Mouse (Mus musculus) left cerebral cortex, adult 9 months (tissue): ENCODE data around the gene Prpf8.

Experiments
- DNase-seq, 2 experiments: peaks; one replicate each; pipeline ENCODE4 v3.0.0; 2022; ENCODE audit warnings: low spot score in 2 of 2

Prpf8 gene

DNA sequence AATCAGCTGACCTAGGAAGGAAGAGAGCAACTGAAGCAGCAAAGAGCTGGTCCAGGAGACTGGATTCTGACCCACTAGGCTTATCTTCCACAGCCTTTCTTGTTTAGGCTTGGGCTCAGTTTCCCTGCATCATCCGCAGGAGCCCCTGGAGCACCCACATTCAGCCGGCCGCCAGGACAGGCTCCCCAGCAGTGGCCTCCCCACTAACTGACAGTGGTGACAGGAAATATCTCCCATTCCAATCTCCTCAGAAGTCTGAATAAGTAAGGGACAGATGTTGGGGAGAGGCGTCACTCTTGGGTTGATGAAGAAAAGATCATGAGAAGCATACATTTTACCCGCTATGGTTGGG is 26.9 kb upstream of the Prpf8 start:
- no peak for DNase-seq

GRCm38 (mm10) chr11:75460103-75460843 is 26.3 kb upstream of the Prpf8 start:
- peak; percentile 89 to 96 for DNase-seq

GRCm38 (mm10) chr11:75460844-75461742 is 25.5 kb upstream of the Prpf8 start, which contains the start of gene Tlcd2:
TSS of gene Tlcd2 (plus strand) at chr11:75461715.
- DNase-seq: peak; percentile 99 to 100

DNA sequence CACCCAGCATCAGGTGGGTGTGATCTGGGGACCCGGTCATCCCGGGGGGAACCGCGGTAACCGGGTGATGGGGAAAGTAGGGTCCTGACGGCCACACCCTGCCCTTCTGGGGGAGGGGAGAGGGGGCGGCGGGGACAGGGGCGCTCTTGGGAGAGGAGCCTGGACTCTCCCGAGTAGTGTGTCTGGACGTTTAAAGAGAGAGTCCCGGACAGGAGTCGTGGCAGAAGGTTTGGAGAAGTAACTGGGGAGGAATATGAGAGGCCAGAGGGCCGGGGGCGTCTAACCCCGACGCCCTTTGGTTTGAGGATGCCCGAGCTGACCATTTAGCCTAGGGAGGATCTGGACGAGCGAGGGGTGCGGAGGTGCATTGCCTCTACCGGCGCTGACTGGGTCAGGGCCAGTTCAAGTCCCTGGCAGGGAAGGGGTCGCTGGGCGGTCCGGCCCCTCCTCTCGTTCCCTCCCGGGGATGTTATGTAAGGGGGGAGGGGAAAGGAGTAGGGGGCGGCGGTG is 24.8 kb upstream of the Prpf8 start:
- no peak for DNase-seq

GRCm38 (mm10) chr11:75462253-75462783 is 24.3 kb upstream of the Prpf8 start:
- DNase-seq: peak in 1 of 2 experiments; percentile 49

- peak in 1 of 2 experiments; percentile 44 for DNase-seq
Observed at GRCm38 (mm10) chr11:75462865-75463336, 23.7 kb upstream of the Prpf8 start.

DNA sequence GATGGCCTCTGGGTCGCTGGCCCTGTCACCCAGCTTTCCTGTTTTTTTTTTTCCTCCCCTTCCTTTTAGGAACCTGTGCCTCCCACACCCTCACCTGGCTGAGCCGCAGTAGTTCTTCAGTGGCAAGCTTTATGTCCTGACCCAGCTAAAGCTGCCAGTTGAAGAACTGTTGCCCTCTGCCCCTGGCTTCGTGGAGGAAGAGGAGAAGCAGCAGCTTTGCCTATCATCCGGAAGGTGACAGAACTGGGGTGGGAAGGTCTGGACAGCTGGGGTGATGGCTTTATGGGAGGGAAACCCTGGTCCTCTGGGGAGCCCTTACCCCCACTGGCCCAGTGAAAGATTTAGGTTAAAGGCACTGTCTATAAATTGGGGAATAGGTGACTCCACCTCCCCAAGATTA is 23.0 kb upstream of the Prpf8 start:
- DNase-seq: no peak

DNA sequence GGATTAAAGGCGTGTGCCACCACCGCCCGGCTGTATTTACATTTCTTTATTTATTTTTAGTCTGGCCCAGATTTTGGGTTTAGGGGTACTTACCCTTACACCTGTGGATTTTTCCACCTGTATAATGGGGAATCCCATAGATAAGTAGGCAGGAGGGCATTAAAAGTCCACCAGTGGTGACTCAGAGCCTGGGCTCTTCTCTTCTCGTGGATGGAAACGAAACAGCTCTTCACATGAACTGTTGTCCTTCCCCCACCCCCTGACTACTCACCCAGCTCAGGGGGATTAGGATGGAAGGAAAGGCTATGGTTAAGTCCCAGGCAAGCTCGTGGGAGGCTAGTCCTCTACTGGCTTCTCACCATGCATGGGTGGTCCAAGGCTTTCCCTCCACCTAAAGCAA is 22.2 kb upstream of the Prpf8 start:
- no peak for DNase-seq

DNA sequence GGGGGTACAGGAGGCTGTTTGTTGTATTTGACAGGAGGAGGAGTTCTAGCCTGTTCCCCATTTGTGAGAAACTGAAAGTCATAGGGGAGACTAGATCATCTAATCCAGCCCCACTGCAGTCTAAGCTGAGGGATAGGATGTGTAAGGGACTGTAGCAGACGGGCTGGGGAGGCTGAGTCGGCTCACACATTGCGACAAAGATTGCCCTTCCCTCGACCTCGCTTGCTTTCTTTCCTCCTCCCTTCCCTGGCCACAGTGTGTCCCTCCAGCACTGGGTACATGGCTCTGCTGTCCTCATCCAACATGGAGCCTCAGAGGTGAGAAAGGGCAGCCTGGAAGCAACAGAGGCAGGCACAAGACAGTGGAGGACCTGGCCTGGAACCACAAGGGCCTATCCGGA is 21.6 kb upstream of the Prpf8 start:
- DNase-seq: no peak

GRCm38 (mm10) chr11:75466731-75467505 is 19.7 kb upstream of the Prpf8 start:
- DNase-seq: no peak

DNA sequence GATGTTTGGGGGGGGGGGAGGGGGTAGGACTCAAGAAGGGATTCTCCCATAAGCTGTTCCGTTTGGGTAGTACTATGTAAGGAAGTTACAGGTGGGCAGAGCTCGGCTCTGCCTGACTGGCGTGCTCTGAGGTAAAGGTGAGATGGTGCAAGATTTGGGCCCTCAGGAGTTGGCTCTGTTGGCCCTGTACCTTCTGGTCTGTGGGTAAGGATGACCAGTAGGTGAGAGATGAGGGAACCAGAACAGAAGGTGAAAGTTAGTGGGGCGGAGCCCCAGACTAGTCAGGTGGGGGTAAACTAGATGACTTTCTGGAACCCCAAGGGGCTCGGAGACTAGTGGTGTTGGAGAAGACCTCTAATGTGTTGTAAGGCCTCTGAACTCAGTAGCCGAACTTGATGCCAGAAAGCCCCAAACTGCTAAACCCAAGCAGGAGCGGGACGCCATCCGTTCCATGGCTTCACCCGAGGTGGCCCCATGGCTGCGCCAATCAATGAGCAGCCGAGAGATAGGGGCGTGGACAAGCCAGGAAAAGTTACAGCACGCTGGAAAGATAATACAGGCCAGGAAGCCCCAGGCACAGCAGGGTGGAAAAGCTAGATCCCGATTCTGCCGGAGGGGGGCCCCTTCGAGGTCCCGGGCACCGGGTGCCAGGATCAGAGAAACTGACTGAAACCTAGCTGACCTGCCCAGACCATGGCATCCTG is 19.0 kb upstream of the Prpf8 start:
- no peak for DNase-seq

- no peak for DNase-seq
Observed at GRCm38 (mm10) chr11:75468410-75468809, 18.2 kb upstream of the Prpf8 start.

DNA sequence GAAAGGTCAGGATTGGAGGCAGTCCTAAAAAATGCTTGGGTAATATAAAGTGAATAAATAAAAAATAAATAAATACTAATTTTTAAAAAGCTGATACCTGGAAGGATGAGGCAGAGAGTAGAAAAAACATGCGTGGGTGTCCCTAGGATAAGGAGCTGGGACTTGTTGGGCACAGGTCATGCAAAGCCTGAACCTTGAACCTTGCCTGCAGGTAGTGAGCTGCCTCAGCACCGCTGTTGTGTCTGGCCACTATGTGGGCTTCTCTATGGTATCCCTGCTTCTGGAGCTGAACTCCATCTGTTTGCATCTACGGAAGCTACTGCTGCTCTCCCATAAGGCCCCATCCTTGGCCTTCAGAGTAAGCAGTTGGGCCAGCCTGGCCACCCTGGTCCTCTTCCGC is 17.4 kb upstream of the Prpf8 start:
- no peak for DNase-seq

- DNase-seq: no peak
Observed at GRCm38 (mm10) chr11:75470675-75471074, 15.9 kb upstream of the Prpf8 start.

DNA sequence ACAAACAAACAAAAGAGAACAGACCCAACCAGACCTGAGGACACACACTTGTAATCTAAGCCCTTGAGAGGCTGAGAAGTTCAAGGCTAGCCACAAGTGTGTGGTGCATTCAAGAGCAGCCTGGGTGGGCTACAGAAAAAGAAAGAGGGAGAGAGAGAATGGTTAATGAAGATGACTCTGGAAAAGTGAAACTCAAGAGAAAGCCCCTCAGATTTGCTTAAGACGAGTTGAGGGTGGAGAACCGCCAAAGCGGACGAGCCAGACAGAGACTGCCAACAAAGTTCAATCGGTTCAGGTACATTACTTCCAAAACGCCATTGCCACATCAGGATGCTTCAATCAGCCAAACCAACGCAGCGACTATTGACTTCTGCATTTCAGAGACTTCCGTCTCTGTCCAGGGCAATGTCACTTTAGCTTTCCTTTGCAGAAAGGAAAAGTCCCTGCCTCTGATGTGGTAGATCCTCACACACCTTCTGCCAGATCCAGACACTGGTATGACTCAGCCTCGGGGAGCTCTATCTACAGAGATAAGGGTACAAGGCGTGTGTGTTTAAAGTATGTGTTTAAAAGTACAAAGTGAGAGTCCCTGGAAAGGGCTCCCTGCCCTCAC is 14.0 kb upstream of the Prpf8 start:
- no peak for DNase-seq

DNA sequence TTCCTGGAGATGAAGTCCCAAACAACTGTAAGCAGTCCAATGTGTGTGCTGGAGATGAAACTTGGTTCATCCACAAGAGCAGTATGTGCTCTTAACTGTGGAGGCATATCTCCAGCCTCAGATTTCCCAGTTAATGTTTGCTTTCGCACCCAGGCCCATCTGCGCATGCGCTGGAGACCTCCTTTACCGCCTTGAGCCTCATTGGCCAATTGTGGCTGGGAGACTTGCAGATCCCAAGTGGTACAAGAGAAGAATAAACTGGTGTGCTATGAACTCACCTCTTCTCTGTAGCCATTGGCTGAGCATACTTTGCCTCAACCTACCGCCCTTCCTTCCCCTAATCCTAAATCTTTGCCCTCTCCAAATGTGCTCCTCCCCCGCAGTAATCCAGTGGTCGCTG is 13.2 kb upstream of the Prpf8 start:
- no peak for DNase-seq

- DNase-seq: no peak
Observed at GRCm38 (mm10) chr11:75486192-75486591, 424 bp upstream of the Prpf8 start.

DNA sequence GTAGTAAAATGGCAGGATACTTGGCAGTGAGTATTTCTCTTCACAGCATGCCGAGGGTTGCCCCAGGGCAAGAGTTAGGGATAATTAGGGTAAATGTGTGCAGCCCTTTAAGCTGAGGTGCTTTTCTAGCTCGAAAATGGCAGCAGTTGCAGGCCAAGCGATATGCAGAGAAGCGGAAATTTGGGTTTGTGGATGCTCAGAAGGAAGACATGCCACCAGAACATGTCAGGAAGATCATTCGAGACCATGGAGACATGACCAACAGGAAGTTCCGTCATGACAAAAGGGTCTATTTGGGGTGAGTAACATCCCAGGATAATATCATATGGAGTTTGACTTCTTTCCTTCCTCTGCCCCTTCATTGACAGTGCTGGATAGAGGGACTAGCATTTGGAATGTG is 880 bp downstream of the Prpf8 start:
- no peak for DNase-seq

DNA sequence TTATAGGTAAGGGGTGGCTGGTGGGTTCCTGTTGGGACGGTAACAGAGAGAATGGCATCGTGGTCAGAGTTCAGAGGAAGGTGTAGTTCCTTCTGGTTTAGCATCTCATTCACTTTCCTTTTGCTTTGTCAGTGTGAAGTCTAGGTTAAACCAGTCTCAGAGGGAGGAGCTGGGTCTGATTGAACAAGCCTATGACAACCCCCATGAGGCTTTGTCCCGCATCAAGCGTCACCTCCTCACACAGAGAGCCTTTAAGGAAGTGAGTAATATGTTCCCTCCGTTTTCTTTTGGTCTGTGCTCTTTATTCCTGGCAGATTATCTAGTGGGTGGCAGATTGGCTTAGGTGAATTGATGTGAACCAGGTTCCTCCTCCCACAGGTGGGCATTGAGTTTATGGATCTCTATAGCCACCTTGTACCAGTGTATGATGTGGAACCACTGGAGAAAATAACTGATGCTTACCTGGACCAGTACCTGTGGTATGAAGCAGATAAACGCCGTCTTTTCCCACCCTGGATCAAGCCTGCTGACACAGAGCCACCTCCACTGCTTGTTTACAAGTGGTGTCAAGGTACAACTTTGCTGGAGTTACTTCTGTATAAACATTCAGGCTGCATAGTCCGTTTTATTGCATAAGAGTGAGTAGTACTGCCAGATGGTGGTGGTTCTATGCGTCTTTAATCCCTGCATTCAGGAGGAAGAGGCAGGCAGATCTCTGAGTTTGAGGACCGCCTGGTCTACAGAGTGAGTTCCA is 7.9 kb downstream of the Prpf8 start:
- no peak for DNase-seq

DNA sequence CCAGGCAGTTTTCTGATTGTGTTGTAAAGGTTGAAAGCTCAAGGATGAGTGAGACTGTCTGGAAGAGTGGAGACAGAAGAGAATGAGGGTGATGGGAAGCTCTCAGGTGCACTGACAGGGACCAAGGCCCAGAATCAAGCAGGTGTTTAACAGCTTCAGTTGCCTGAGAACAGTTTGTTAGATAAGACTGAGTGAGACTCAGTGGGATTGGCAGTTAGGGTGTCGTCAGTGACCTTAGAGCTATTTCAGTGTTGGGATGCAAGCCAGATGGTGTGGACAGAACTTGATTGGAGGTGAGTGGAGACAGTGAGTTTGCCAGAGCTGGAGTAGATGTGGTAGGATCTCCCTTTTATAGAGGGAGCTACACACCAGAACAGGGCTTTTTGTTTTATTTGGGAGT is 11.5 kb downstream of the Prpf8 start:
- DNase-seq: no peak
